Mouse (Mus musculus) lung, postnatal 10 days (tissue): Measurements from ENCODE around the gene Spsb2.
"Not testable (repeated sequence)": the region's sequence is repeated elsewhere in the genome, so short reads cannot be mapped to it uniquely, and the experiment has no call there.

ENCODE experiments used
- DNase-seq: peaks from one replicate; pipeline ENCODE4 v3.0.0; 2021

Spsb2 gene

GRCm38 (mm10) chr6:124803691-124804090 is 4.8 kb upstream of the Spsb2 start:
- DNase-seq: not testable (repeated sequence)

GRCm38 (mm10) chr6:124804341-124804740 is 4.1 kb upstream of the Spsb2 start:
- DNase-seq: no peak

GRCm38 (mm10) chr6:124805341-124806321 is 2.8 kb upstream of the Spsb2 start:
- DNase-seq: peak; percentile 97

GRCm38 (mm10) chr6:124806446-124807140 is 1.9 kb upstream of the Spsb2 start:
- no peak for DNase-seq

GRCm38 (mm10) chr6:124807366-124807765 is 1.1 kb upstream of the Spsb2 start:
- no peak for DNase-seq

- no peak for DNase-seq
Measured at GRCm38 (mm10) chr6:124807986-124808357, 489 bp upstream of the Spsb2 start.

- peak; percentile 93 for DNase-seq
Measured at GRCm38 (mm10) chr6:124809052-124809774, 752 bp downstream of the Spsb2 start.

GRCm38 (mm10) chr6:124809775-124810538 is 1.5 kb downstream of the Spsb2 start:
- DNase-seq: no peak

- DNase-seq: not testable (repeated sequence)
Measured at GRCm38 (mm10) chr6:124810566-124811402, 2.3 kb downstream of the Spsb2 start.

- no peak for DNase-seq
Measured at GRCm38 (mm10) chr6:124811403-124811665, 2.9 kb downstream of the Spsb2 start.

GRCm38 (mm10) chr6:124811701-124812560 is 3.5 kb downstream of the Spsb2 start:
- no peak for DNase-seq

GRCm38 (mm10) chr6:124812848-124813247 is 4.4 kb downstream of the Spsb2 start:
- DNase-seq: no peak

- DNase-seq: peak; percentile 69
Measured at GRCm38 (mm10) chr6:124813496-124813895, 5.0 kb downstream of the Spsb2 start.

- peak; percentile 96 for DNase-seq
Measured at GRCm38 (mm10) chr6:124813933-124814332, 5.5 kb downstream of the Spsb2 start, which contains the start of gene Tpi1. TSS of gene Tpi1 (minus strand) at chr6:124814296.

GRCm38 (mm10) chr6:124814448-124814847 is 6.0 kb downstream of the Spsb2 start:
- peak; percentile 40 for DNase-seq

GRCm38 (mm10) chr6:124814858-124815774 is 6.7 kb downstream of the Spsb2 start:
- no peak for DNase-seq

- no peak for DNase-seq
Measured at GRCm38 (mm10) chr6:124816611-124817010, 8.2 kb downstream of the Spsb2 start.

- DNase-seq: no peak
Measured at GRCm38 (mm10) chr6:124817125-124817524, 8.7 kb downstream of the Spsb2 start.

- DNase-seq: no peak
Measured at GRCm38 (mm10) chr6:124817563-124817962, 9.1 kb downstream of the Spsb2 start.
